Mouse (Mus musculus) brain, embryonic 14.5 days (tissue): ENCODE data around the gene Wwox.

Experiments
- CTCF ChIP-seq: fragments of 200-500 bp; IDR thresholded peaks from 2 replicates; pipeline ENCODE4 v1.5.1; 2012; ENCODE audit warnings: inconsistent platforms, mild to moderate bottlenecking, moderate library complexity, borderline replicate concordance; ENCODE audit not compliant: insufficient read depth, insufficient read length; ENCODE audit errors: extremely low read depth
- POLR2A ChIP-seq: fragments of 200-500 bp; IDR thresholded peaks from 2 replicates; pipeline ENCODE4 v1.6.1; 2012; ENCODE audit warnings: mild to moderate bottlenecking, inconsistent platforms, borderline replicate concordance; ENCODE audit not compliant: poor library complexity, insufficient read depth, insufficient read length, severe bottlenecking; ENCODE audit errors: extremely low read depth

DNA sequence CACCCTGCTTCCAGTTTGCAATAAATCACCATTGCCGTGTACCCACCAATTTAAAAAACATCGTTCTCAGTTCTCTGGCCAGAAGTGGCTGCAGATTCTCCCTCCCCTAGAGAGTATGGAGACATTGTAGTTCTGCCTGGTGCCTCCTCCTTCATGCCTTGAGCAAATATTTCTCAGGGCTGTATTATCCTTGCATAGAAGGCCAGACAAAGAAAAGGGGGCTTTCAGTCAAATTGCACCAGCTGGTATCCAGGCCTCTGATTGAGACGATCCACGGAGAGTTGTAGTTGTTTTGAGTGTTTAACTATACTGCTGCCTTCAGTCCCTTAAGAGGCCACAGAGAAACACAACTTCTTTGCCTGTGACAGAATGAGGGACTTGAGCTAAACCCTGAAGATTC lies 935.5 kb downstream of the Wwox start:
- TF ChIP-seq CTCF (no peak), POLR2A (no peak)
